Mouse (Mus musculus): ENCODE measurements around the gene Hnrnph3. TPM values are rescaled to one million over a fixed set of nuclear protein-coding genes. Genes with fewer than 3 reads are reported as not detected.
A peak's percentile ranks its signal among the peaks of the same experiment; 100 is the strongest.

Gene Hnrnph3
- polyA plus RNA-seq (2014; fragmentation: Nextera tagmentation; extraction: Ambion mirVana): 81.2 and 90.8 TPM in 2 replicates

- under 1% methylated on average over 66 of the region's 69 CpGs for WGBS
- Histone ChIP-seq H3K27me3 (replicated peaks; ENCODE audit: control insufficient read depth, insufficient read depth, low read length) (no peaks in the 10 kb centered on the region), H3K9me3 (replicated peaks; ENCODE audit: control insufficient read depth, low read length) (no peaks in the 10 kb centered on the region), H3K4me1 (ENCODE audit: control insufficient read depth, insufficient read depth, low read length) (peaks cover 44% of the 10 kb centered on the region), H3K27ac (ENCODE audit: low read depth, low read length) (peak within 1 kb of the TSS; percentile 100), H3K36me3 (ENCODE audit: control insufficient read depth, insufficient read depth, low read length) (no peaks in the 10 kb centered on the region), H3K9ac (ENCODE audit: low read length) (peak within 1 kb of the TSS; percentile 100), H3K4me3 (ENCODE audit: low read depth, low read length) (peak within 1 kb of the TSS; percentile 95), H3K4me2 (ENCODE audit: low read length) (peak within 1 kb of the TSS; percentile 86)
- peak; percentile 92 for ATAC-seq
- peak; percentile 98 for DNase-seq (ENCODE audit: low spot score)
These were observed at the start of gene Hnrnph3, which contains the start of gene Pbld2 for GRCm38 (mm10) chr10:63023749-63024579. Gene Hnrnph3 (minus strand): TSS chr10:63024217. Gene Pbld2 (plus strand): TSS chr10:63024315.

- no peak overlapping the region for H3K27ac ChIP-seq (ENCODE audit: low read depth, low read length)
- H3K9ac ChIP-seq (ENCODE audit: low read length): no peak overlapping the region
- WGBS: 3% methylated on average over 5 of the region's 5 CpGs
- H3K27me3 ChIP-seq (replicated peaks; ENCODE audit: control insufficient read depth, insufficient read depth, low read length): no peaks in the 10 kb centered on the region
- no peak overlapping the region for H3K4me3 ChIP-seq (ENCODE audit: low read depth, low read length)
- H3K36me3 ChIP-seq (ENCODE audit: control insufficient read depth, insufficient read depth, low read length): no peaks in the 10 kb centered on the region
- DNase-seq (ENCODE audit: low spot score): peak; percentile 89
- no peaks in the 10 kb centered on the region for H3K9me3 ChIP-seq (replicated peaks; ENCODE audit: control insufficient read depth, low read length)
- no peaks in the 10 kb centered on the region for H3K4me1 ChIP-seq (ENCODE audit: control insufficient read depth, insufficient read depth, low read length)
- H3K4me2 ChIP-seq (ENCODE audit: low read length): no peak overlapping the region
- ATAC-seq: peak; percentile 93
These were observed 42.0 kb upstream of the Hnrnph3 start for GRCm38 (mm10) chr10:63065988-63066387.

- ATAC-seq: no peak; the same call in 1 of the 2 replicates
- WGBS: 36% methylated on average over 8 of the region's 8 CpGs
- no peaks in the 10 kb centered on the region for H3K36me3 ChIP-seq (ENCODE audit: control insufficient read depth, insufficient read depth, low read length)
- H3K4me3 ChIP-seq (ENCODE audit: low read depth, low read length): no peak overlapping the region
- no peak for DNase-seq (ENCODE audit: low spot score)
- no peak overlapping the region for H3K4me2 ChIP-seq (ENCODE audit: low read length)
- no peaks in the 10 kb centered on the region for H3K9me3 ChIP-seq (replicated peaks; ENCODE audit: control insufficient read depth, low read length)
- H3K9ac ChIP-seq (ENCODE audit: low read length): no peak overlapping the region
- H3K27me3 ChIP-seq (replicated peaks; ENCODE audit: control insufficient read depth, insufficient read depth, low read length): no peaks in the 10 kb centered on the region
- H3K27ac ChIP-seq (ENCODE audit: low read depth, low read length): no peak overlapping the region
- no peaks in the 10 kb centered on the region for H3K4me1 ChIP-seq (ENCODE audit: control insufficient read depth, insufficient read depth, low read length)
These were observed 41.5 kb upstream of the Hnrnph3 start for GRCm38 (mm10) chr10:63065561-63065960.

GRCm38 (mm10) chr10:63064516-63064915 lies 40.5 kb upstream of the Hnrnph3 start:
- 85% methylated on average over 9 of the region's 9 CpGs for WGBS
- H3K9ac ChIP-seq (ENCODE audit: low read length): no peak overlapping the region
- no peak overlapping the region for H3K4me2 ChIP-seq (ENCODE audit: low read length)
- ATAC-seq (no peak), DNase-seq (ENCODE audit: low spot score) (no peak)
- H3K27me3 ChIP-seq (replicated peaks; ENCODE audit: control insufficient read depth, insufficient read depth, low read length): no peaks in the 10 kb centered on the region
- no peak overlapping the region for H3K4me3 ChIP-seq (ENCODE audit: low read depth, low read length)
- H3K36me3 ChIP-seq (ENCODE audit: control insufficient read depth, insufficient read depth, low read length): no peaks in the 10 kb centered on the region
- H3K4me1 ChIP-seq (ENCODE audit: control insufficient read depth, insufficient read depth, low read length): no peaks in the 10 kb centered on the region
- no peaks in the 10 kb centered on the region for H3K9me3 ChIP-seq (replicated peaks; ENCODE audit: control insufficient read depth, low read length)
- no peak overlapping the region for H3K27ac ChIP-seq (ENCODE audit: low read depth, low read length)

GRCm38 (mm10) chr10:63063365-63063764 lies 39.3 kb upstream of the Hnrnph3 start:
- no peaks in the 10 kb centered on the region for H3K36me3 ChIP-seq (ENCODE audit: control insufficient read depth, insufficient read depth, low read length)
- H3K9me3 ChIP-seq (replicated peaks; ENCODE audit: control insufficient read depth, low read length): no peaks in the 10 kb centered on the region
- WGBS: 79% methylated on average over 7 of the region's 7 CpGs
- no peaks in the 10 kb centered on the region for H3K4me1 ChIP-seq (ENCODE audit: control insufficient read depth, insufficient read depth, low read length)
- no peak for ATAC-seq
- no peak overlapping the region for H3K9ac ChIP-seq (ENCODE audit: low read length)
- H3K27ac ChIP-seq (ENCODE audit: low read depth, low read length): no peak overlapping the region
- H3K4me3 ChIP-seq (ENCODE audit: low read depth, low read length): no peak overlapping the region
- H3K27me3 ChIP-seq (replicated peaks; ENCODE audit: control insufficient read depth, insufficient read depth, low read length): no peaks in the 10 kb centered on the region
- DNase-seq (ENCODE audit: low spot score): no peak
- H3K4me2 ChIP-seq (ENCODE audit: low read length): no peak overlapping the region

GRCm38 (mm10) chr10:63062696-63063095 lies 38.7 kb upstream of the Hnrnph3 start:
- 85% methylated on average over 5 of the region's 5 CpGs for WGBS
- ATAC-seq: no peak

GRCm38 (mm10) chr10:63061266-63061665 lies 37.2 kb upstream of the Hnrnph3 start:
- no peak overlapping the region for H3K27ac ChIP-seq (ENCODE audit: low read depth, low read length)
- H3K4me1 ChIP-seq (ENCODE audit: control insufficient read depth, insufficient read depth, low read length): no peaks in the 10 kb centered on the region
- H3K27me3 ChIP-seq (replicated peaks; ENCODE audit: control insufficient read depth, insufficient read depth, low read length): no peaks in the 10 kb centered on the region
- H3K9ac ChIP-seq (ENCODE audit: low read length): no peak overlapping the region
- no peaks in the 10 kb centered on the region for H3K36me3 ChIP-seq (ENCODE audit: control insufficient read depth, insufficient read depth, low read length)
- H3K4me2 ChIP-seq (ENCODE audit: low read length): no peak overlapping the region
- DNase-seq (ENCODE audit: low spot score) (no peak), ATAC-seq (no peak)
- no peak overlapping the region for H3K4me3 ChIP-seq (ENCODE audit: low read depth, low read length)
- no peaks in the 10 kb centered on the region for H3K9me3 ChIP-seq (replicated peaks; ENCODE audit: control insufficient read depth, low read length)
- WGBS: 76% methylated on average over 12 of the region's 12 CpGs

More at GRCm38 (mm10) chr10:63062696-63063095, 38.7 kb upstream of the Hnrnph3 start:
- Histone ChIP-seq H3K36me3 (ENCODE audit: control insufficient read depth, insufficient read depth, low read length) (no peaks in the 10 kb centered on the region), H3K4me2 (ENCODE audit: low read length) (no peak overlapping the region), H3K9ac (ENCODE audit: low read length) (no peak overlapping the region), H3K9me3 (replicated peaks; ENCODE audit: control insufficient read depth, low read length) (no peaks in the 10 kb centered on the region), H3K4me3 (ENCODE audit: low read depth, low read length) (no peak overlapping the region), H3K4me1 (ENCODE audit: control insufficient read depth, insufficient read depth, low read length) (no peaks in the 10 kb centered on the region), H3K27ac (ENCODE audit: low read depth, low read length) (no peak overlapping the region), H3K27me3 (replicated peaks; ENCODE audit: control insufficient read depth, insufficient read depth, low read length) (no peaks in the 10 kb centered on the region)
- no peak for DNase-seq (ENCODE audit: low spot score)

GRCm38 (mm10) chr10:63060406-63060805 lies 36.4 kb upstream of the Hnrnph3 start:
- no peak overlapping the region for H3K27ac ChIP-seq (ENCODE audit: low read depth, low read length)
- ATAC-seq (no peak), DNase-seq (ENCODE audit: low spot score) (no peak)
- H3K4me2 ChIP-seq (ENCODE audit: low read length): no peak overlapping the region
- H3K27me3 ChIP-seq (replicated peaks; ENCODE audit: control insufficient read depth, insufficient read depth, low read length): no peaks in the 10 kb centered on the region
- no peaks in the 10 kb centered on the region for H3K9me3 ChIP-seq (replicated peaks; ENCODE audit: control insufficient read depth, low read length)
- H3K36me3 ChIP-seq (ENCODE audit: control insufficient read depth, insufficient read depth, low read length): no peaks in the 10 kb centered on the region
- H3K9ac ChIP-seq (ENCODE audit: low read length): no peak overlapping the region
- no peaks in the 10 kb centered on the region for H3K4me1 ChIP-seq (ENCODE audit: control insufficient read depth, insufficient read depth, low read length)
- WGBS: 61% methylated on average over 11 of the region's 11 CpGs
- no peak overlapping the region for H3K4me3 ChIP-seq (ENCODE audit: low read depth, low read length)

- DNase-seq (ENCODE audit: low spot score) (no peak), ATAC-seq (no peak)
- no peak within 1 kb of the TSS for H3K4me3 ChIP-seq (ENCODE audit: low read depth, low read length)
- no peaks in the 10 kb centered on the region for H3K9me3 ChIP-seq (replicated peaks; ENCODE audit: control insufficient read depth, low read length)
- H3K4me2 ChIP-seq (ENCODE audit: low read length): no peak within 1 kb of the TSS
- H3K27ac ChIP-seq (ENCODE audit: low read depth, low read length): no peak within 1 kb of the TSS
- no peaks in the 10 kb centered on the region for H3K27me3 ChIP-seq (replicated peaks; ENCODE audit: control insufficient read depth, insufficient read depth, low read length)
- H3K9ac ChIP-seq (ENCODE audit: low read length): no peak within 1 kb of the TSS
- H3K36me3 ChIP-seq (ENCODE audit: control insufficient read depth, insufficient read depth, low read length): no peaks in the 10 kb centered on the region
- no peaks in the 10 kb centered on the region for H3K4me1 ChIP-seq (ENCODE audit: control insufficient read depth, insufficient read depth, low read length)
- 75% methylated on average over 2 of the region's 2 CpGs for WGBS
These were observed 35.8 kb upstream of the Hnrnph3 start, which contains the start of gene Pbld1 for GRCm38 (mm10) chr10:63059862-63060261. Gene Pbld1 (plus strand): TSS chr10:63060162.
